Mouse (Mus musculus) liver, adult 2 months (tissue): ENCODE measurements around the gene Kcns1. TPM values are rescaled to one million over a fixed set of nuclear protein-coding genes. Genes with fewer than 3 reads are reported as not detected.

ENCODE experiments used
- DNase-seq: peaks from one replicate; pipeline ENCODE4 v3.0.0-alpha.2; 2011; ENCODE audit warnings: low read depth, low spot score; ENCODE audit errors: extremely low read depth
- H3K27ac ChIP-seq: fragments of 200-500 bp; replicated peaks from 2 replicates; pipeline ENCODE4 v1.5.1; 2012; ENCODE audit warnings: low read depth, mild to moderate bottlenecking, control low read depth, inconsistent platforms, low read length; ENCODE audit not compliant: insufficient read depth
- H3K27me3 ChIP-seq: fragments of 200-500 bp; 2 replicates; pipeline ENCODE4 v1.6.1; 2012; ENCODE audit warnings: mild to moderate bottlenecking, moderate library complexity, low read length, inconsistent platforms; ENCODE audit not compliant: control insufficient read depth, insufficient read depth
- H3K36me3 ChIP-seq: fragments of 200-500 bp; 2 replicates; pipeline ENCODE4 v1.6.1; 2012; ENCODE audit warnings: low read length, inconsistent platforms; ENCODE audit not compliant: control insufficient read depth, insufficient read depth
- H3K4me1 ChIP-seq: fragments of 200-500 bp; 2 replicates; pipeline ENCODE4 v1.6.1; 2011; ENCODE audit warnings: low read length; ENCODE audit not compliant: control insufficient read depth, insufficient read depth
- H3K4me3 ChIP-seq: fragments of 200-500 bp; 2 replicates; pipeline ENCODE4 v1.5.1; 2011; ENCODE audit warnings: low read depth, mild to moderate bottlenecking, control low read depth, low read length, moderate library complexity; ENCODE audit not compliant: insufficient read depth
- H3K79me2 ChIP-seq: fragments of 200-500 bp; 2 replicates; pipeline ENCODE4 v1.6.1; 2012; ENCODE audit warnings: inconsistent platforms, mild to moderate bottlenecking, low read length, moderate library complexity; ENCODE audit not compliant: control insufficient read depth, insufficient read depth
- H3K9ac ChIP-seq: fragments of 200-500 bp; 2 replicates; pipeline ENCODE4 v1.6.1; 2012; ENCODE audit warnings: low read depth, mild to moderate bottlenecking, control low read depth, inconsistent platforms, low read length
- CTCF ChIP-seq: fragments of 200-500 bp; IDR thresholded peaks from 2 replicates; pipeline ENCODE4 v1.5.1; 2011; ENCODE audit warnings: low read depth, low read length, control low read depth
- POLR2A ChIP-seq: fragments of 200-500 bp; IDR thresholded peaks from 2 replicates; pipeline ENCODE4 v1.6.1; 2011; ENCODE audit warnings: low read length, control low read depth; ENCODE audit not compliant: insufficient read depth; ENCODE audit errors: extremely low read depth
- WGBS: fragments of 180-500 bp; shearing (Covaris S2); methylation state at CpG from one replicate; pipeline ENCODE4 v1.1.7; 2018; 5-methylcytosine and 5-hydroxymethylcytosine counted together
- polyA plus RNA-seq: library from polyadenylated mRNA; depleted of rRNA; stranded (reverse); fragments of >200 nt; gene quantifications from 2 replicates; pipeline ENCODE4 v1.2.3, GENCODE M21; 2012
- total RNA-seq: library from RNA; depleted of rRNA; stranded (reverse); fragments of >200 nt; gene quantifications from 2 replicates; pipeline ENCODE4 v1.2.3, GENCODE M21; 2014

The Kcns1 gene
- total and polyA plus RNA-seq, 2 experiments: not detected

DNA sequence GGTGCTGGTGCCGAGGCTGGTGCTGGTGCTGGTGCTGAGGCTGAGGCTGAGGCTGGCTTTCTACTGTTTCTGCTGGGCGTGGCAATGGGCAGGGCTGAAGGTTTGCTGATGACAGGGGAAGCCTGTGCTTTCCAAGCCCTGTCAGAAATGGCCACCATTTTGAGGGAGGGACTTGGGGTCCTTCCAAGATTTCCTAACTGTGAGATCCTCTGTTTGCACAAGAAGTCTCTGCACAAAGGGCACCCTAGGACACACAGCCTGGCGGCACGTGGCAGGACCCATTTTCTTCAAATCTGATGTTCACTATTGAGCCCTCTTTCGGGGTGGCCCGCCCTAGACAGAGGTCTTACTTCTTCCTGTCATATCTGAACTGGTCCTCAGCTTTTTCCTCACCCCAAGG lies 19.7 kb upstream of the Kcns1 start, which contains the start of gene Wfdc12:
Wfdc12 (minus strand) TSS at position 33 of the 400 bp plus-strand sequence.
- H3K79me2 ChIP-seq: no peaks in the 10 kb centered on the region
- no peak within 1 kb of the TSS for H3K27ac ChIP-seq
- 59% methylated on average over 6 of the region's 6 CpGs for WGBS
- TF ChIP-seq POLR2A (no peak), CTCF (no peak)
- H3K27me3 ChIP-seq: no peaks in the 10 kb centered on the region
- H3K36me3 ChIP-seq: no peaks in the 10 kb centered on the region
- H3K4me3 ChIP-seq: no peak within 1 kb of the TSS
- peak; percentile 60 for DNase-seq
- H3K9ac ChIP-seq: no peak within 1 kb of the TSS
- H3K4me1 ChIP-seq: no peaks in the 10 kb centered on the region

DNA sequence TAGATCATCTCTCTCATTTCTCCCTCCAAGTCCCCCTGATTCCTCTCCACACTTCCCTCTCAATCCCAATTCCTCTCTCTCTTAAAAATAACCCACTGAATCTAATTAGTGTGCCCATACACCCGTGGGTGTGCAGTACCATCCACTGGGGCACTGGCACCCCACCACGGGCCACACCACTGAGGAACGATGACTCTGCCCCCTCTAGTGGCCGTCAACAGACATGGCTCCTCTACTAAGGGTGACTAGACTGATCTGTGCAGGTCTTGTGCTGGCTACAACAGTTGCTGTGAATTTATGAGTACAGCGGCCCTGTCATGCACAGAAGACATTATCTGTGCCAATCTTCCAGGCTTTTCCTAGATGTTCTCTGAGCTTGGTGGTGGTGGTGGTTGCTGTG lies 17.8 kb upstream of the Kcns1 start:
- Histone ChIP-seq H3K9ac (no peak overlapping the region), H3K36me3 (no peaks in the 10 kb centered on the region), H3K4me3 (no peak overlapping the region), H3K27me3 (no peaks in the 10 kb centered on the region), H3K27ac (no peak overlapping the region), H3K79me2 (no peaks in the 10 kb centered on the region), H3K4me1 (no peaks in the 10 kb centered on the region)
- peak; percentile 3 for DNase-seq
- TF ChIP-seq POLR2A (no peak), CTCF (peak; percentile 73)
- 30% methylated on average over 5 of the region's 5 CpGs for WGBS

DNA sequence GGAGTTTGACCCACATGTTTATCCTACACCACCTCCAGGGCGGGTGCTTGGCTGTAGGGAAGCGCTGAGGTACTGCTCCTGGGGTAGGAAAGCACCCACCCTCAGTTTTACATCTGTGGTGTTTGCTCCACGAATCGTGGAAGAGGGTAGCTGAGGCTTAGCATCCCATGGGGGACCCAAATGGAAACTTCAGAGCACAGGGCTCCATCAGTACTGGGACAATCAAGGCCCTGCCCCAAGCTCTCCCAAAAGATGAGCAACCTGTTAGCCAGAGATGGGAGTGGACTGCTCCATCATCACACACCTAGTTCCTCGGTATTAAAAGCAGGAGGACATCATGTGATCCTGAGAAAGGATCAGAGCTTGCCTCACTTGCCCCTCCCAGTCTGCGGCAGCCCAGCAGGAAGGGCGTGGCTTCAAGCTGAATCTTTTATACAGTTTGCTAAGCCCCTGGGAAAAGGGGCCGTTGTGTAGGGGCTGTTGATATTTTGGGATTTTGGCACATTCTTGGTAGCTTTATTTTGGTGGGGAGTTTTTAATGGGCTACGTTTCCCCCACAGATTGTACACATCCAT lies 13.3 kb upstream of the Kcns1 start:
- no peaks in the 10 kb centered on the region for H3K4me1 ChIP-seq
- H3K27ac ChIP-seq: no peak overlapping the region
- WGBS: 47% methylated on average over 9 of the region's 9 CpGs

DNA sequence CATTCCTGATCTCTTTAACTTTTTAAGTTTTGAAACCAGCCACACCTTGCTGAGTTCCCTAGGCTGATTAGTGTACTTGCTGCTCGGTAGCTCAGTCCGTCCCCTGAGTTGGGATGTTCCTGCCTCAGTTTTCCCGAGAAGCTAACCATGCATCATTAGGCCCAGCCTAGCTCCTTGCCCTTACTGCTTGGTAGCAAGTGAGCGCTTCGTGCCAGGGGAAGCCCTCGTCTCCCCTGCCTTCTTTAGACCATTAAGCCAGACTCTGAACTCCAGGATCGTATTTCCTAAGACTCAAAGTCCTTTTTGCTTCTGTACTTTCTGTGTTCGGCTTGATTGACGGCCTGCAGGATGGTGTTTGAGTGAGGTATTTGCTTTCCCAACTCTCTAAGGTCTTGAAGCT lies 12.4 kb upstream of the Kcns1 start:
- no peak for TF ChIP-seq POLR2A
- TF ChIP-seq CTCF: no peak
- no peak overlapping the region for H3K27ac ChIP-seq
- no peak overlapping the region for H3K9ac ChIP-seq
- 64% methylated on average over 9 of the region's 9 CpGs for WGBS
- no peaks in the 10 kb centered on the region for H3K4me1 ChIP-seq
- no peak for DNase-seq
- H3K27me3 ChIP-seq: no peaks in the 10 kb centered on the region
- no peak overlapping the region for H3K4me3 ChIP-seq
- no peaks in the 10 kb centered on the region for H3K79me2 ChIP-seq
- H3K36me3 ChIP-seq: no peaks in the 10 kb centered on the region

More for the DNA sequence above, 13.3 kb upstream of the Kcns1 start:
- H3K79me2 ChIP-seq: no peaks in the 10 kb centered on the region
- H3K36me3 ChIP-seq: no peaks in the 10 kb centered on the region
- no peaks in the 10 kb centered on the region for H3K27me3 ChIP-seq
- no peak for DNase-seq
- no peak for TF ChIP-seq POLR2A
- TF ChIP-seq CTCF: no peak
- H3K4me3 ChIP-seq: no peak overlapping the region
- no peak overlapping the region for H3K9ac ChIP-seq

DNA sequence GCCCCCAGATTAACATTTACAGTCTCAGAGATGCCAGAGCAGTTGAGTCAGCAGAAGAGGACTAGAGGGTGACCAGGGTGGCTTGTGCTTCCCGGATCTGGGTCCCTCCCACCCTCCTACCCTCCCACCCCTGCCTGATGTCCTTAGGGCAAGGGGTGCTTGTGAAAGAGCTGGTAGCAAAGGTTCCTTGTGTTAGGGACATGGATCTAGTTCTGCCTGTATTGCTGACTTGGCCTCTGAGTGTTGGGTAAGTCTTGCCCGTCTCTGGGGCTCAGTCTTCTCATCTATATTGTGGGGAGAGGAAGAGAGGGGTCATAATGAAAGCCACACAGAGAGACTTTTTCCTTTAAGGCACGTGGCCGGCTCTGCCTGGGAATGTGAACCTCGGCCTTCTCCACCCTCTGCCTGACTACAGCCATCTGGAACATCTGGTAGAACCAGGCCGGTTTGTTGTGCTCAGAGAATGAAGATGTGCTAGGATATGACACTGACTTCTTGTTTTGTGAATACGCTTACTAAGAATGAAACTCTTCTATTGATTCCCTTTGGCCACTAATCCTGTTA lies 11.9 kb upstream of the Kcns1 start, which contains the start of gene Wfdc5:
Wfdc5 (minus strand) TSS at position 51 of the 564 bp plus-strand sequence.
- 80% methylated on average over 7 of the region's 7 CpGs for WGBS
- no peak for DNase-seq
- H3K36me3 ChIP-seq: no peaks in the 10 kb centered on the region
- no peaks in the 10 kb centered on the region for H3K27me3 ChIP-seq
- H3K9ac ChIP-seq: no peak within 1 kb of the TSS
- no peak within 1 kb of the TSS for H3K27ac ChIP-seq
- no peaks in the 10 kb centered on the region for H3K79me2 ChIP-seq
- no peak for TF ChIP-seq POLR2A
- no peak for TF ChIP-seq CTCF
- H3K4me1 ChIP-seq: no peaks in the 10 kb centered on the region
- H3K4me3 ChIP-seq: no peak within 1 kb of the TSS

DNA sequence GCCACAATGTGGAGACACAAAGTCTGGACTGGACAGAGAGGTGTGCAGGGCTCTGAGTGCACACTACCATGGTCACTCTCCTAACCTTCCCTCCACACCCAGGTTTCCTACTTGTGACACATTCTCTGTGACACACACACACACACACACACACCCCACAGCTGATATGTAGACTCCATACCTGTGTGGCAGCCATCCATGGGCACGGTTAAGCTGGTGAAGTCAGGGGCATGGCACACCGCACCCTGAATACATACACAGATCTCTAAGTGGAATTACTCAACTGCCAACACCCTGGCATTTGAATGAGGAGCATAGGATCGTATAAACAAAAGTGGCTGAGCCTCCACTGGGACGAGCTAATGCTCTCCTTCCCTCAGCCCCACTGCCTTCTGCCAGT lies 9.9 kb upstream of the Kcns1 start:
- DNase-seq: no peak
- Histone ChIP-seq H3K27me3 (no peaks in the 10 kb centered on the region), H3K4me3 (no peak overlapping the region), H3K79me2 (no peaks in the 10 kb centered on the region), H3K4me1 (no peaks in the 10 kb centered on the region), H3K9ac (no peak overlapping the region), H3K36me3 (no peaks in the 10 kb centered on the region), H3K27ac (no peak overlapping the region)
- WGBS: 90% methylated on average over 4 of the region's 4 CpGs
- no peak for TF ChIP-seq CTCF
- no peak for TF ChIP-seq POLR2A
